Mouse (Mus musculus): Measurements from ENCODE around the gene Plet1.

GRCm38 (mm10) chr9:50547859-50548478 lies 53.6 kb downstream of the Plet1 start:
- no peak for TF ChIP-seq CTCF (conservative IDR thresholded peaks at IDR 0.05; ENCODE audit: insufficient read depth, insufficient read length, low read depth, low read length)
- TF ChIP-seq POLR2A (IDR thresholded peaks at IDR 0.05; ENCODE audit: low read depth, low read length), result no peak
